Mouse (Mus musculus) embryonic stem cell, embryonic (primary cell): ENCODE measurements at regions not wholly inside any gene's neighbourhood (a gene's known extent, or its start where the extent isn't known, plus 50 kb on each side); places are given as distances from the start of the nearest gene placed in this dataset.

Experiments
- CTCF ChIA-PET, 4 experiments: fragments of 300-600 bp in 2 of 4; fragments of 350-600 bp in 2 of 4; sonication (Branson Sonifier 250); formaldehyde crosslinking; loops; one replicate each; lab custom pipeline; 2022; ENCODE audit warnings: inconsistent platforms in 2 of 4; lab: Charles Lee
- POLR2A ChIA-PET, 4 experiments: fragments of 300-600 bp in 2 of 4; fragments of 350-600 bp in 2 of 4; sonication (Branson Sonifier 250); formaldehyde crosslinking; loops; one replicate each; lab custom pipeline; 2022; ENCODE audit warnings: antibody characterized with exemption in 4 of 4, inconsistent platforms in 1 of 4; lab: Charles Lee

DNA sequence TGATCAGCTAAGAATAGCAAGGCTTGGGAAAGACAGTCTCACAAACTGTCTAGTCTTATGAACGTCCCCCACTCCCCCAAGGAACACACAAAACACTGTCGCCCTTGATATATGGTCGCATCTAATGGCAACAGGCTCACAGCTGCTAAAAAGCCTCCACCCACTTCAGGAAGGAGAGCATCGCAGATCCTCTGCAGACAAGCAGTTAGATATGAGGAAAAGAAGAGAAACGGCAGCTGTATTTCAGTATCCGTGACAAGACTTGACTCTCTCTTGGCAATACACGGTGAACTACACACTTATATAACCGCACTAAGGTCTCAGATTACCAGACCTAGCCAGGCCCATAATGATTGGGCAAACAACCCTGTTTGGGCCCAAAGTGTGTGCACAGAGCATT lies 161.5 kb upstream of the Sh3bp4 start:
- ChIA-PET CTCF (no interaction called here), POLR2A (interaction anchor here in 1 of 4 experiments (1.0 kb wide), 1 partner anchor 15 kb away, joined by 3 read pairs; no protein-coding TSS in a partner anchor)

DNA sequence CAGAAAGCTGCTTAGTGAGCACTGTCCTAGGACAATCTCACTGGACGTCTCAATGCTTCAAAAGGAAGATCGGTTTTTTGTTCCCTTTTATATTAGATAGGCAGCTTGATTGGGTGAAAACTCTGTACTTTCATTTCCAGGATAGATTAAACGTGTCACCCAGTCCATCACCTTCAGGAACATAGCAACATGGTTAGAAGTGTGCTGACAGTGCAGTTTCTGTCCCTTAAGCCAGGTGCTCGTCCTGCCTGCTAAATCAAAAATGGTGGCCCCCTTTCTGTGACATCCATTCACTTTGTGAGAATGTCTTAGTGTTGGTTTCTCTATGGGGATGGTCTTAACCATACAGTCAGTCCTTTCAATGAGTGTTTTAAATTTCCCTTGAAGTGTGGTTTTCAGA lies 160.9 kb upstream of the Sh3bp4 start:
- ChIA-PET CTCF (no interaction called here), POLR2A (interaction anchor here in 2 of 4 experiments (1.0 kb wide), 2 partner anchors 14 to 15 kb away, joined by 3 to 6 read pairs; no protein-coding TSS in a partner anchor)

DNA sequence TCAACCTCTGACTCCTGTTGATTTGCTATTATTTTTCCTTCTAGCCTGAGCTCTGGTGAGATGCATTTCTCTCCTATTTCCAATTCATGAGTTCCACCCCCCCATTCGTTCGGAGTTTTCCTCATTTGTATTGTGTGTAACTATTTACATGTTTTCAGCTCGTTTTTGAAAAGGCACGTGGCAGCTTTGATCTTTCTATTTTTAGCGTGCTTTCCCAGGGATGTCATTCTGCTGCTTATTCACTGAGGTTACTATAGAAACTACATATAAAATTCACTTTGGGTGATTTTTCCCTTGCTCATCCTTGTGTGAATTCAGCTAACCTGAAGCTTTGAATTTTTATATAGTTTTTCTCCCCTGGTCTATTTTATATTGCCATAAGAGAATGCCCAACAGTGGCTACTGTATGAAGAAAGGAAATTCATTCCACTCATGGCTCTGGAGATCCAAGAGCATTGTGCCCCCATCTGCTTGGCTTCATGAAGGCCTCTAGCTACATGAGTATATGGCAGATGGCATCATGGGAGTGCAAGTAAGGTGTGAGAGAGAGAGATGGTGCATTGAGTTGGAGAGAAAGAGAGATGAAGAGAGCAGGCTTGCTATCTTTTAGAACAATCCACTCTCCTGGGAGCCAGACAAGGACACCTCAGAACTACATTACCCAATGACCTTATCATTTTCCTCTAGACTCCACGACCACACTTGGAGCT lies 160.2 kb upstream of the Sh3bp4 start:
- ChIA-PET POLR2A (interaction anchor here in 1 of 4 experiments (1.0 kb wide), 1 partner anchor 14 kb away, joined by 6 read pairs; no protein-coding TSS in a partner anchor), CTCF (no interaction called here)

DNA sequence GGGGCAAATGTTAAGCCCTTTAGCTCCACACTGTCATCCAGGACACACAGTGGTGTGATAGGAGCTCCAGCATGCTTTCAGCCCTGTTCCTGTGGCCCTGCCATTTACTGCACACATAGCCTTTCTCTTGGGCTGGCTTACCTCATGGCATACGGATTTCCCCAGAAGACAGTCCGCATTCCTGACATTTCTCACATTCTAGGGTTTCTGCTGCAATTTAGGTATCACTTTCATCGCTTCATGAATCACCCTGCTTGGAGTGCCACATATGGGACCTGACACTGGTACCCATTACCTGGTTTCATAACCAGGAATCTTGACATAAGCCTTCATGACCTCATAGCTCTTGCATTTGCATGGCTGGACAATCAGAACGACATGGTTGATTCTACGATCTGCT lies 158.5 kb upstream of the Sh3bp4 start:
- ChIA-PET POLR2A (interaction anchor here in 1 of 4 experiments (1.2 to 1.6 kb wide), 3 partner anchors 13 to 67 kb away, joined by 3 read pairs; no protein-coding TSS in a partner anchor), CTCF (no interaction called here)

DNA sequence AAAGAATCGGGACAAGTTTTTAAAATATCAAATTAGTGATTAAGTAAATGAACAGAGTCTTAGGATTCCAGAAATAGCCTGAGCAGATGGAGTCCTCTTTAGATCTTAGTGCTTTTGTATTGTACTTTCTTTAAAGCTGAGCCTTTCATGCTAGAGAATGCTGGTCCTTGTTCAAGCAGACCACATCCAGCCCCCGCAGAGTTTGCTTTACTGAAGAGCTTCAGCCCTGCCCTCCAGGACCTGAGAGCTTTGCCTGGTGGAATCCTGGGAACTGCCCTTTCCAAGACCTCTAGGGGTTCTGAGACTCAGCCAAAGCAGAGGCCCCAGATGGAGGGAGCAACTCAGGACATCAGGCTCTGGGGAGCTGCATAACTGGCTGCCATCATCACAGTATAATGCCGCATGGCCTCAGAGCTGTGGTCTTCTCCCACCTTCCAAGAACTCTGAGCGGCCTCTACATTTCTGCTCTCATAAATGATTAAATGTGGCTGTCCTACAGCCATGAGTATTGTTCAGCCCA lies 153.6 kb upstream of the Sh3bp4 start:
- POLR2A ChIA-PET: interaction anchor here in 1 of 4 experiments (0.6 kb wide), 1 partner anchor 169 kb away, joined by 5 read pairs; no protein-coding TSS in a partner anchor
- CTCF ChIA-PET: no interaction called here

DNA sequence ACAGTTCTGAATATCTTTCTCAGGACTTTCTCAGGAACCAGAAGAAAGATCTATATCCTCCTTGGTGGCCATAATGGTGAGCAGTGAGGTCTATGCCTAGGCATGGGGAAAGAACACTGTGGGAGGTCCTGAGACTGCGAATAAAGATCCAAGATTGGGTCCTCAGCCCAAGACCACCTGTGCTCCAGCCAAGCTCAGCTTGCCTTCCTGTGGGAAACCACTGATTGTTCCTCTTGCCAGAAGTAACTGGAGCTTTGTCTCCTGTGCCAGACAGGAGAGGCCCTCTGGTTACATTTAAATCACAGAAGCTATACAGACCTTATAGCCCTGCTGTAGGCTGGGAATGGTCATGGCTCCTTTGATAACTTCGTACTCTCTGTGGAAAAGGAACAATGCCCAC lies 148.8 kb upstream of the Sh3bp4 start:
- ChIA-PET CTCF (no interaction called here), POLR2A (interaction anchor here in 2 of 4 experiments (0.5 to 1.3 kb wide), 2 partner anchors 82 to 117 kb away, joined by 3 read pairs; no protein-coding TSS in a partner anchor)

DNA sequence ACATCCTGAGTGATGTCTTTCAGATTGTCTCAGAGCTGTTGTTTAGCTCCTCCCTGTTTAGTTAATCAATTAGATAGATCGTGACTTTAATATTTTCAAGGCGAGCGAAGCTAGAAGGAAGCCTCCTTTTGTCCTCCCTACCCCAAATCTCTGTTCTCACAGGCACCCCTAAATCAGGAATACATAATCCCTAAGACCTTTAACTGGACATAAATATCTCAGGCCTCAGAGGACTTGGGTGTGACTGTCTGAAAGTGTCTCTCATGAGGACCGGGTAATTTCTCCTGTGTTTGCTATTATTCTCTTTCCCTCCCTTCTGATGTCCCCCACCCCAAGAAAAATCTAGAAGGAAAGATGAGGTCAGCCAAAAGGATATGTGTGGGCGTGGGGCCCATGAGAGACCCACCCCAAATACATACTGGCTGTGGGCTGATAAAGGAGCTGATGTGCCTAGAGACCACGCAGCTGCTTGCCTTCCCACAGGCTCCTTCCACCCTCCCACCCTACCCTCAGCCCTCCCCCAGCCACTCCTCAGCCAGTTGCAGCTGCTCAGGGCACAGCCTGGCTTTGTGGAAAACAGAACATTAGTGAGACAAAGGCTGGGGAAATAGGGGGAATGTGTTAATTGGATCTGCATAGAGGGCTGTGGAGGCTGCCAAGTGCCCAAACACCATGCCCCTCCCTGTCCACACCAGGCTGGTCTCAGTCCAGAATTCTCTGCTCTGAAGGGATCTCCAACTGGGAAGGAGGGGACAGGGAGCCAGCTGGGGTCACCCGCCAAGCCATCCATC lies 146.2 kb upstream of the Sh3bp4 start:
- CTCF ChIA-PET: interaction anchor here in 3 of 4 experiments (0.8 to 1.6 kb wide), 4 partner anchors 39 to 454 kb away, joined by 3 to 7 read pairs (median 5); no protein-coding TSS in a partner anchor
- POLR2A ChIA-PET: interaction anchor here in 3 of 4 experiments (0.6 to 3.0 kb wide), 23 partner anchors 10 to 351 kb away, joined by 3 to 27 read pairs (median 3); partner anchors contain the start of gene Sh3bp4 (in 3 of the 3)

DNA sequence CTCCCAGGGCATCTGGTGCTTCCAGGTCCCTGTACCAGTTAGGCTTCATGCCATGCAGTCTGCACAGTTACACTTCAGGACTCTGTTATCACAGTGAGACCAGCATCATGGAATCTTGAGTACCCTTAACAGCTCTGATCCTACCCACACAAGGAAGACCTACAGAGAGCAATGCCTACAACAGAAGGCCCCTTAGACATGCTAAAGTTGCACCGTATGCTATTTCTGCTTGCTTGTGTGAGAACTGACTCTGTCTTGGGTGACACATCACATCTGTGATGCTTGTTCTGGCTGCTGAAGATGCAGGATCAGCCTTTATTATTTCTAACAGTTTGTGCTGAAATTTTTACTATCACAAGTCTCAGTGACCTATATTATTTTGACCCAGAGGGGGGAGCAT lies 135.0 kb upstream of the Sh3bp4 start:
- POLR2A ChIA-PET: no interaction called here
- CTCF ChIA-PET: no interaction called here

DNA sequence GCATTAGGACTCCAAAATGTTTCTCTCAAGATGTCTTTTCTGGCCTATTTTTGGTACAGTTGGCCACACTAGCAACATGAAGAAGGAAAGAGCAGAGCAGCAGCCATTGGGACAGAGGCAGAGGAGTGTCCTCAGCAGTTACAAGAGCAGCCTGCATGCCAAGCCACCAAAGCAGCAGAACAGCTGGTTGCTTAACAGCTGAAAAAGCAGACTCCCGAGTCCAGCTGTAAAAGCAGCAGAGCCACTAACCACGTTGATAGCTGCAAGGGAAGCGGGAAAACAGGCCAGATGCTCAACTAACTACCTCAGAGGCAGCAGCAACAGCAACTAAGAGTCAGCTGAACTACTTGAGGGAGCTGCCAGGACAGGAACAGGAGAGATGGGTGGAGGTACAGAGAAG lies 134.4 kb upstream of the Sh3bp4 start:
- ChIA-PET CTCF (interaction anchor here in 1 of 4 experiments (0.6 kb wide), 1 partner anchor 10 kb away, joined by 4 read pairs; no protein-coding TSS in a partner anchor), POLR2A (no interaction called here)

DNA sequence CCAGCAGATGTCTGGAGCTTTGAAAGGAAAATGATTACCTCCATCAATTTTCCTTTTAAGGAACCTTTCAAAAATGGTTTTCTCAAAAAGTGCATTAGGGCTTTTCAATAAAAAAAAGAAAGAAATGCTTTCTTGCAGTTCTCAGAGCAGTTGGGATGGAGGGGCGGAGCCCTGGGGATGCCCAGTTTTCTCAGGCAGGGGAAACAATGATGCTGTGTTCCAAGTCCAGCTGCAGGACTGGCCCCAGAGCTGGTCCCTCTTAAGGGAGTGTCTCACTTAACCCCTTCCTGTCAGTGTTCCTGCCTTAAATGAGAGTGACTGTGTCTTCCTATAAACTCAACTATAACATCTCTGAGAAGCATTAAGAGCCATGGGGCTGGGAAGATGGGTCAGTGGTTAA lies 132.9 kb upstream of the Sh3bp4 start:
- ChIA-PET POLR2A (interaction anchor here in 1 of 4 experiments (1.4 kb wide), 1 partner anchor 35 kb away, joined by 3 read pairs; no protein-coding TSS in a partner anchor), CTCF (no interaction called here)

DNA sequence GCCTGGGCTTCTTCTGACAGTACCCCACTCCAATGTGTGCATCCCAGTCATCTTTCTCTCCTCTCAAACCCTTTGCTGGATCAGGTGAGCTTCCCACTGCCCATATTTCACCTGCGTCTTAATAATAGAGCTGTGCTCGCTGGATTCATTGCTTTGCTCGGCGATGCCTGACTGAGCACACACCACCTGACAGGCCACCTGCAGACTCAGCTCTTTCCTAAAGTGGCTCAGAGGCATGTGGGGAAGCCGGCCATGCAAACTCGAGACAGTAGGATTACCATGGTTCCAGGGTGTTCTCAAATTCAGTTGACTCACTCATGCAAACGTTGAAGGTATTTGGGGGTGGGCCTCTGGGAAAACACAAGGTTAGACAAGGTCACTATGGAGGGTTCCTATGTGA lies 131.8 kb upstream of the Sh3bp4 start:
- ChIA-PET CTCF (interaction anchor here in 2 of 4 experiments (0.5 to 0.7 kb wide), 2 partner anchors 495 to 570 kb away, joined by 3 read pairs; no protein-coding TSS in a partner anchor), POLR2A (interaction anchor here in 3 of 4 experiments (0.9 to 1.4 kb wide), 4 partner anchors 10 to 132 kb away, joined by 3 to 4 read pairs (median 4); partner anchors contain the start of gene Sh3bp4 (in 1 of the 3))

DNA sequence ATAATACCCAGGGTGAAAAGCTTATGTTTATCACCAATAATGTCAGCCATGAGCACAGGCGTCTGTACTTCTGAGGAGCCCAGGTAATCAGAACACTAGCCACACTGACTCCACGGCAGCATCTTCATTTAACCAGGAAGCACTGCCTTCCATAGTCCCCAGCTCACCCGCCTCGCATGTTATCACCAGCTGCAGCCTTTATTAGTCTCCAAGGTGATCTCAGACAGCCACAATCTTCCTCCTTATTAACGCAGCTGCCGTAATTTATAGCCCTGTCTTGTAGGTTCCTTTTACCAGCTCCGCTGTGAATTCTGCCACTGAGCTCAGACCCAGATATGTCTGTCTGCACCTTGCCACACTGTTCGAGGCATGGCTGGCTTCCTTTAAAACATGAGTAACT lies 127.2 kb upstream of the Sh3bp4 start:
- POLR2A ChIA-PET: interaction anchor here in 1 of 4 experiments (0.5 kb wide), 1 partner anchor 130 kb away, joined by 4 read pairs; no protein-coding TSS in a partner anchor
- CTCF ChIA-PET: no interaction called here

DNA sequence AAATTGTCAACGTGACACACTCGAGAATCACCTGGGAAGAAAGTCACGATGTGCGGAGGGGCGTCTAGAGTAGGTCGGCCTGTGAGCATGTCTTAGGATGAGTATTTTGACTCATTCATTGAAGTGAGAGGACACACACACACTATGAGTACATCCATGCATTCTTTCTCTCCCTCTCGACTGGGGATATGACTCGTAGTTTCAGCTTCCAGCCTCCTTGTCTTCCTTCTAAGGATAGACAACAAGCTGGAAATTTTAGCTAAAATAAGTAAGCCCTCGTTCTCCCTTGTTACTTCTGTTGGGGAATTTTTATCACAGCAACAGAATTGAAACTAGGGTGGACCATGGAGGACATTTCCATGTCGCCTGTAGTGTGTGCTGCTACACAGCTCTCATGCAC lies 124.3 kb upstream of the Sh3bp4 start:
- ChIA-PET POLR2A (no interaction called here), CTCF (no interaction called here)

DNA sequence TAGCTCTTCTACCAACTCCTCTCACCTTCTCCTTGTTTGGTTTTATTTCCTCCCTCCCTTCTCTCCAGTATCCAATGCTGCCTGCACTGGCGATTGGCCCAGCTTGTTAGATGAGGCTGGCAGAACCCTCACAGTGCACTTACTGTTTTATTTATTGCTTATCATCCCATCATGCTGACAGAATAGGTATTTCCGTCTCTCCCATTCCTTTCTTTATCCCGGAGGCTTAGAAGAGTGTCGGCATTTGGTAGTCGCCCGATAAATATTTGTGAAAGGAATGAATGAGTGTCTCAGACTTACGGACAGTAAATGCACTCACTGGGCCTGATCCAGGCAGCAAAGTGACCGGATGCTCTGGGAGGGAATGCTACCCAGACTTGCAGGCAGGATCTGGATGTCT lies 123.8 kb upstream of the Sh3bp4 start:
- CTCF ChIA-PET: no interaction called here
- POLR2A ChIA-PET: no interaction called here

DNA sequence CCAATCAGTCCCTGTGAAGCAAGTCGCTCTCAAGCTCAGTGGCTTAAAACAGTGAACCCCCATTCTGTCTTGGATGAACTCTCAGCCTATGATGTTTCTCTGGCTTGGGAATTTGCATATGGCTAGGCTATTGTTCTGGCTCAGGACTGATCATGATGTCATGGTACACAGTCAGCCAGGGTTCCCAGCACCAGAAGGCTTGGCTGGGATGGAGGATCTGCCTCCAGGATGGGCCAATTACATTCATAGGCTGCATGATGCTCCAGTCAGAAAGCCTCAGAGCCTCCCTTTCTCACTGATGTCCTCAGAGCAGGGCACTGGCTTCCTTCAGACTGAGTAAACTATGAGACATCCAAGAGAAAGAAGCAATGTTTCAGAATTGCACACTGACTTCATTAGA lies 120.3 kb upstream of the Sh3bp4 start:
- CTCF ChIA-PET: no interaction called here
- POLR2A ChIA-PET: interaction anchor here in 1 of 4 experiments (0.5 kb wide), 1 partner anchor 11 kb away, joined by 7 read pairs; no protein-coding TSS in a partner anchor

DNA sequence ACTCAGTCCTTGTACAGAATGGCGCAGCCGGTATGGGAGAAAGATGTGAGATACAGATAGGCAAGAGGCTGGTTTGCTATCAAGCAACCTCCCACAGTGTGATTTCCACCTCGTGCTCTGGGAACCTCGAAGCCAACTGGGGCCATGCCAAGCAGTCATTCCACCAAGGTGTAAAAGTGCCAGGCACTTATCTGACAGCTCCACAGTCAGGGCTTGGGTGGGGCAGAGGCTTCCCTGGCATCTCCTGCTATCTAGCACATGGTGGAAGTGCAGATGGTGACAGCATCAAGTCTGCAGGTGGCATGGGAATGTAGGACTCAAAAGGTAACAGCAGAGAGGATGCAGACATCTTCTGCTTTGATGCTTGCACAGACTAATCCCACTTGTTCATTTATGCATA lies 116.7 kb upstream of the Sh3bp4 start:
- POLR2A ChIA-PET: no interaction called here
- CTCF ChIA-PET: interaction anchor here in 1 of 4 experiments (0.6 kb wide), 1 partner anchor 173 kb away, joined by 4 read pairs; no protein-coding TSS in a partner anchor

DNA sequence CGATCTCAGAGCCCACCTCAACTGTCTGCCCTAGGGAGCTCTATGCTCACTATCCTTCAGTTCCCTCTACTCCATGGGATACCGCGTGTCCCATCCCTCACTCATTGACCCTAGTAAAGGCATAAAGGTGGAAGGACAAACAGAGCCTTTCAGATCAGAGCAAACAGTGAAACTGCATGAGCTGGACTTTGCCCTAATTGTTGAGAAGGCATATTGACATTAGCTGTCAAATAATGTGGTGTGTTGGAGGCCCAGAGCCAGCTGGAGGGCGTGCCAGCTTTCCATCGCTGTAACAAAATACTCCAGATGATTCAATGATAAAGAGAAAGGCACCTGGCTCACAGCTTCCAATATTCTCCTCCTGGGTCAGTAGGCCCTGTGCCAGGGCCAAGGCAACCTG lies 115.4 kb upstream of the Sh3bp4 start:
- ChIA-PET CTCF (interaction anchor here in 1 of 4 experiments (0.6 kb wide), 1 partner anchor 670 kb away, joined by 3 read pairs; no protein-coding TSS in a partner anchor), POLR2A (no interaction called here)

DNA sequence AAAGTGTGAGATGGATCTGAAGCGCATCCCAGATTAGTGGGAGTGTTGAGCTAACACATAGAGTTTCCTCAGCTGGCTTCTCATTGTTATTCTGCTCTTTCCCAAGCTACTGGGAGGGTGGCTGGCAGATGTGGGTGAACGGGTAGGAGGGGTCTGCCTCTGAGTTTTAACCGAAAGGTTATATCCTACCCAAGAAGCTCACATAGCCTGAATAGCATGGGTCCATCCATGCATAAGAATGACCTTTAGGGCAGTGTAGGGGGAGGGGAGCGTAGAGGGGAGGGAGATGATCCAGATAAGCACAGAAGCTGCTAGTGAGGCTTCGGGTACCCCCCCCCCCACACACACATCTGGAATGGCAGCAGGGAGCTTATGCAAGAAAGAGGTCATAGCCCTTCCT lies 113.2 kb upstream of the Sh3bp4 start:
- POLR2A ChIA-PET: interaction anchor here in 3 of 4 experiments (0.6 to 2.2 kb wide), 10 partner anchors 9 to 231 kb away, joined by 3 to 10 read pairs (median 3); partner anchors contain the start of gene Sh3bp4 (in 1 of the 3)

More for the DNA sequence above, 113.2 kb upstream of the Sh3bp4 start:
- CTCF ChIA-PET: interaction anchor here in 1 of 4 experiments (0.6 kb wide), 1 partner anchor 583 kb away, joined by 4 read pairs; no protein-coding TSS in a partner anchor
